Mouse (Mus musculus) megakaryocyte, embryonic 14.5 days (primary cell): ENCODE measurements around the gene Clcn7. TPM values are rescaled to one million over a fixed set of nuclear protein-coding genes. Genes with fewer than 3 reads are reported as not detected.

Experiments
- H3K27me3 ChIP-seq: replicated peaks from 2 replicates; pipeline ENCODE3; 2012; ENCODE audit warnings: inconsistent platforms
- H3K36me3 ChIP-seq: replicated peaks from 2 replicates; pipeline ENCODE3; 2012; ENCODE audit warnings: low read length, inconsistent platforms, mixed read lengths
- H3K4me1 ChIP-seq: 2 replicates; pipeline ENCODE4 v1.6.1; 2012; ENCODE audit warnings: inconsistent platforms
- H3K4me3 ChIP-seq: replicated peaks from 2 replicates; pipeline ENCODE3; 2012; ENCODE audit warnings: moderate library complexity, mild to moderate bottlenecking, inconsistent platforms
- H3K9me3 ChIP-seq: 2 replicates; pipeline ENCODE4 v1.6.1; 2012; ENCODE audit warnings: inconsistent platforms
- FLI1 ChIP-seq: IDR thresholded peaks from 2 replicates; pipeline ENCODE4 v1.6.1; 2012; ENCODE audit warnings: low read length, inconsistent platforms, mixed read lengths
- GATA1 ChIP-seq: IDR thresholded peaks from 3 replicates; pipeline ENCODE4 v1.6.1; 2012; ENCODE audit warnings: mixed read lengths, low read length, inconsistent platforms, borderline replicate concordance
- polyA plus RNA-seq: library from polyadenylated mRNA; stranded (reverse); fragments of >175 nt; gene quantifications from 2 replicates; pipeline ENCODE4 v1.2.3, GENCODE M21; 2012; ENCODE audit warnings: low replicate concordance; ENCODE audit not compliant: insufficient read depth

Gene Clcn7
- 17.8 and 22.0 TPM in 2 replicates for polyA plus RNA-seq

DNA sequence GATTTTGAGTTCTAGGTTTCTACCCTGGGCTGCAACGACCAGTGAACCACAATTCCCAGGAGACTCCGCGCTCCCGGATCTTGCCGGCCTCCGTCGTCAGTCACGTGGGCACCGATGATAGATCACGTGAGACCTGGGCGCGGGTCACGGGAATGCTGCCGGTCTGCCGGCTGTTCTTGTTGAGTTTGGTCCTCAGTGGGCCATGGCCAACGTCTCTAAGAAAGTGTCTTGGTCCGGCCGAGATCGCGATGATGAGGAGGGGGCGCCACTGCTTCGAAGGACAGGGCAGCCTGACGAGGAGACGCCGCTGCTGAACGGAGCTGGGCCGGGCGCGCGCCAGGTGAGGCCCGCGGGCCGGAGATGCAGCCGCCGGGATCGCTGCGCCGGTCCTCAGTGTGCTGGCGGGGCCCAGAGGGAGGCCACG lies at the start of gene Clcn7:
TSS of gene Clcn7 (plus strand) at position 117 of the 424 bp plus-strand sequence.
- TF ChIP-seq FLI1, result no peak
- no peak for TF ChIP-seq GATA1
- peaks cover 20% of the 10 kb centered on the region for H3K36me3 ChIP-seq
- H3K4me3 ChIP-seq, result peak within 1 kb of the TSS; percentile 96
- peaks cover 2% of the 10 kb centered on the region for H3K27me3 ChIP-seq
- H3K4me1 ChIP-seq, result peaks cover 40% of the 10 kb centered on the region
- H3K9me3 ChIP-seq, result no peaks in the 10 kb centered on the region

GRCm38 (mm10) chr17:25083444-25083931 lies 49.7 kb upstream of the Clcn7 start, which contains the start of gene Tmem204:
Tmem204 (minus strand) TSS chr17:25083591.
- TF ChIP-seq GATA1, result no peak
- TF ChIP-seq FLI1, result no peak
- Histone ChIP-seq H3K36me3 (peaks cover 38% of the 10 kb centered on the region), H3K4me1 (peaks cover 26% of the 10 kb centered on the region), H3K27me3 (no peaks in the 10 kb centered on the region), H3K9me3 (no peaks in the 10 kb centered on the region), H3K4me3 (no peak within 1 kb of the TSS)

DNA sequence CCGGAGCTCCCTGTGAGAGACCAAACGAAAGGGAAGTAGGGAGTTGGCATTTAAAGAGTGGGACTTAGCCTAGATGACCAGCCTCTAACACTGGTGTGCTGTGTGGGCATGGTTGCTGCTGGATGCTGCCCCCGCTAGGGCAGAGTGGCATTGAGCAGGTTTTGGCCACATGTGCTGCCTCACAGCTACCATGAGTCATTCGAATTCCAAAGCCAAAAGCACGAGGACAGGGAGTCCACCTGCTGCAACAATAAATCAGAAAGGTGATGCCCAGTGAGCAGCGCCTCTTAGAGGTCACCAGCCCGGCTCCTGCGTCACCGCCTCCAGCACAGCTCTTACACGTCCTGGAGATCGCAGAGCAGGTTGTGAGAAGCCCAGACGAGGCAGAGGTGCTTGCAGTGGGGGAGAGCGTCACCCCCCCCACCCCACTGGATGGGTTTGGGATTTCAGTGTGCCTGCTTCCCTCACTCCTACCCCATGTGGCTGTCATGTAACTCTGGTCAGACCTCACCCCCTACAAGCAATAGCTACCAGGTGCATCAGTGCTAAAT lies 48.3 kb upstream of the Clcn7 start:
- Histone ChIP-seq H3K36me3 (peaks cover 43% of the 10 kb centered on the region), H3K27me3 (no peaks in the 10 kb centered on the region), H3K9me3 (no peaks in the 10 kb centered on the region), H3K4me1 (peaks cover 26% of the 10 kb centered on the region), H3K4me3 (no peak overlapping the region)
- no peak for TF ChIP-seq GATA1
- no peak for TF ChIP-seq FLI1

GRCm38 (mm10) chr17:25086724-25087123 lies 46.5 kb upstream of the Clcn7 start:
- no peak overlapping the region for H3K4me3 ChIP-seq
- no peaks in the 10 kb centered on the region for H3K27me3 ChIP-seq
- peaks cover 44% of the 10 kb centered on the region for H3K36me3 ChIP-seq
- H3K9me3 ChIP-seq, result no peaks in the 10 kb centered on the region
- H3K4me1 ChIP-seq, result peaks cover 13% of the 10 kb centered on the region
- TF ChIP-seq GATA1, result no peak
- no peak for TF ChIP-seq FLI1

DNA sequence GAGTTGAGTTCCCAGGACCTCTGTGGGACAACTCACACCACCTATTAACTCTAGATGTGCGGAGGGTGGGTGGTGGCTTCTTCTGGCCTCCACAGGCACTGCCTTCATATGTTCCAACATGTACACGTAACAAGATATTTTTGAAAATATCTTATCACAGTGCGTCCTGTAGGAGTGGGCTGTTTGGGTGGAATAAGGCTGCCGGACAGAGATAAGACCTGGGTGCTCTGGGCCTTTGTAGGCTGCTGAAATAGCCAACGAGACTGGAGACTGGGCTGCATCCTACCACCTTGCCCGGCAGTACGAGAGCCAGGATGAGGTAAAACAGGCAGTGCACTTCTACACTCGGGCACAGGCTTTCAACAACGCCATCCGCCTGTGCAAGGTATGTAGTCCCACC lies 44.0 kb upstream of the Clcn7 start:
- H3K36me3 ChIP-seq, result peaks cover 69% of the 10 kb centered on the region
- H3K9me3 ChIP-seq, result no peaks in the 10 kb centered on the region
- H3K27me3 ChIP-seq, result no peaks in the 10 kb centered on the region
- no peak overlapping the region for H3K4me3 ChIP-seq
- H3K4me1 ChIP-seq, result peaks cover 4% of the 10 kb centered on the region; the same call in 1 of the 2 replicates
- TF ChIP-seq FLI1 (no peak), GATA1 (no peak)

DNA sequence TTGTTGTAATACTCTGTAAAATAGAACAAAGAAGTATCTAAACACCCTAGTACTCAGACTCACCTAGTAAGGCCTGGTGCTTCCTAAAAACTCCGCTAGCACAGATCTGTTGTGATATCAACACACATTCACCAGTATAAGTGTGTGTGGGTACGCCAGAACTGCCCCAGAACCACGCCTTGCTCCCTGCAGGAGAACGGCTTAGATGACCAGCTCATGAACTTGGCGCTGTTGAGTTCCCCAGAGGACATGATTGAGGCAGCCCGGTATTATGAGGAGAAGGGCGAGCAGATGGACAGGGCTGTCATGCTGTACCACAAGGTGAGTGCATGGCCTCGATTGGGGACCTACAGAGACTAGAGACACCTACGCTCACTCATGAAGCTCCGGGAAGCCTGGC lies 42.7 kb upstream of the Clcn7 start:
- peaks cover 82% of the 10 kb centered on the region for H3K36me3 ChIP-seq
- H3K27me3 ChIP-seq, result no peaks in the 10 kb centered on the region
- no peaks in the 10 kb centered on the region; the same call in 1 of the 2 replicates for H3K4me1 ChIP-seq
- TF ChIP-seq GATA1 (no peak), FLI1 (no peak)
- H3K9me3 ChIP-seq, result no peaks in the 10 kb centered on the region
- no peak overlapping the region for H3K4me3 ChIP-seq

- peaks cover 86% of the 10 kb centered on the region for H3K36me3 ChIP-seq
- H3K9me3 ChIP-seq, result no peaks in the 10 kb centered on the region
- no peak for TF ChIP-seq GATA1
- TF ChIP-seq FLI1, result no peak
- H3K4me3 ChIP-seq, result no peak overlapping the region
- H3K4me1 ChIP-seq, result no peaks in the 10 kb centered on the region; the same call in 1 of the 2 replicates
- no peaks in the 10 kb centered on the region for H3K27me3 ChIP-seq
Observed at GRCm38 (mm10) chr17:25096221-25096620, 37.0 kb upstream of the Clcn7 start.

DNA sequence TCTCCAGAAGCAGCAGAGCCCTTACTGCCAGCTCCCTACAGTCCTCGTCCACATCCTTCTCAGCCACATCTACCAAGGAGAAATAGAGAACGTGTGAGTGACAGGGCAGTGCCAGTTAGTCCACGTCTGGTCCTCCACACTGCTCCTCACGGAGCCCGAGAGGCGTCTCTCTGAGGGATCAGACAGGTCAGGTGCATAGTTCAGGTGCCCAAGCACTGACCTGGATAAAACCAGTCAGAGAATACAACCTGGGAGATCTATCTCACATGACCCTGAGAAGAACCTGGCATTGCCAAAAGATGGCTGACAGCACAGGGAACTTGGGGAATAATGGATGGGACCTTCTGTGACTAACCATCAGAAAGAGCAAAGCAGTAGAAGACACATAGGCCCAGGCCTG lies 33.1 kb upstream of the Clcn7 start:
- H3K4me3 ChIP-seq, result no peak overlapping the region
- H3K4me1 ChIP-seq, result no peaks in the 10 kb centered on the region; the same call in 1 of the 2 replicates
- no peaks in the 10 kb centered on the region for H3K9me3 ChIP-seq
- H3K36me3 ChIP-seq, result peaks cover 88% of the 10 kb centered on the region
- TF ChIP-seq GATA1, result no peak
- no peak for TF ChIP-seq FLI1
- H3K27me3 ChIP-seq, result no peaks in the 10 kb centered on the region

DNA sequence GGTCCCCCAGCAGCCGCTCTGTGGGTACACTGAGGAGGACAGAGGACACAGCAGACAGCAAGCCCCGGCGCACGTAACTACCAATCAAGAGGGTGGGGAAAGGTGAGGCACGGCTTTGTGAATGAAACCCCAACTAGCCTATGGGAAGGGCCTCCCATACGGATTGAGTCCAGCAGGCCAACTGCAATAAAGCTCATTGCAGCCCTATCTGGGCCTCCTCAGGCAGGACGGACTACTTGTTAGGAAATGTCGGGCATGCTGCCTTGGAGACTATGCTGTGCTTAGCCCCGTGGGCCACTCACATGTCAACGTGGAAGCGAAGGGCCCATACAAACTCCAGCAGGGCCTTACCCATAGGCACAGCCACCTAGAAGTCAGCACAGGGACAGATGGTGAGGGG lies 31.9 kb upstream of the Clcn7 start:
- Histone ChIP-seq H3K9me3 (no peaks in the 10 kb centered on the region), H3K36me3 (peaks cover 93% of the 10 kb centered on the region), H3K4me3 (no peak overlapping the region), H3K4me1 (no peaks in the 10 kb centered on the region), H3K27me3 (no peaks in the 10 kb centered on the region)
- no peak for TF ChIP-seq GATA1
- TF ChIP-seq FLI1, result no peak

- peaks cover 99% of the 10 kb centered on the region for H3K36me3 ChIP-seq
- no peaks in the 10 kb centered on the region for H3K27me3 ChIP-seq
- no peaks in the 10 kb centered on the region for H3K9me3 ChIP-seq
- TF ChIP-seq GATA1 (no peak), FLI1 (no peak)
- H3K4me3 ChIP-seq, result no peak overlapping the region
- H3K4me1 ChIP-seq, result peaks cover 14% of the 10 kb centered on the region
Observed at GRCm38 (mm10) chr17:25107786-25108185, 25.4 kb upstream of the Clcn7 start.
